Mouse (Mus musculus) kidney, adult 2 months (tissue): ENCODE results near the gene Tmem37.

Source experiments
- CTCF ChIP-seq: fragments of 200-500 bp; conservative IDR thresholded peaks from 2 replicates; pipeline ENCODE4 v1.5.1; 2011; ENCODE audit warnings: low read depth, mild to moderate bottlenecking, control low read depth, low read length, moderate library complexity, mixed read lengths; ENCODE audit not compliant: insufficient read depth, insufficient read length
- POLR2A ChIP-seq: fragments of 200-500 bp; IDR thresholded peaks from one replicate; pipeline ENCODE4 v1.6.1; 2011; ENCODE audit warnings: low read depth, low read length, control low read depth

DNA sequence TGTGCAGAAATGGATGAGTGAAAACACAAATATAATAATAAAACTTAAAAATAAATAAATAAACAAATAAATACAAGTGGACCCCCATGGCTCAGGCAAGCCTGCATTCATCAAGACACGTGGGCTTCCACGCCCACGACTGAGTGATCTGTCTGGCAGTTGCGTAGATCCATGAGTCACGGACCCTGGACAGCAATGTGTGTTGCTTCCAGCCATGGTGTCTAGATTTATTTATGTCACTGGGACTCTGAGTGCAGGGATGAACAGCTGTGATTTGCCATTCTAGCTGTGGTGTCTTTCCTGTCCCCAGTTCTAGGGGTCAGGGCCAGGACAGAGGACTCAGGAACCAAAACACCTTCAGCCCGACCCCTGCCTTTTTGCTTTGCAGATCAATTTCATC lies 18.9 kb downstream of the Tmem37 start:
- TF ChIP-seq POLR2A (no peak), CTCF (no peak)
